Mouse (Mus musculus): ENCODE data around the gene Maco1. TPM values are rescaled to one million over a fixed set of nuclear protein-coding genes. Genes with fewer than 3 reads are reported as not detected.
"Not testable (repeated sequence)": the region's sequence is repeated elsewhere in the genome, so short reads cannot be mapped to it uniquely, and the experiment has no call there.

The Maco1 gene
- polyA plus RNA-seq, 1 experiment = 9.2 TPM

- DNase-seq = no peak
- TF ChIP-seq CTCF (IDR thresholded peaks at IDR 0.05; ENCODE audit: insufficient read depth, low read length) = no peak
- no peak for TF ChIP-seq POLR2A (IDR thresholded peaks at IDR 0.05; ENCODE audit: borderline replicate concordance, extremely low read depth, low read depth, low read length)
- H3K4me3 ChIP-seq (replicated peaks; ENCODE audit: extremely low read depth, low read depth, low read length) = no peak overlapping the region
- H3K4me1 ChIP-seq (ENCODE audit: control insufficient read depth, insufficient read depth, low read length) = peaks cover 5% of the 10 kb centered on the region
Observed at GRCm38 (mm10) chr4:134826348-134826747, 26.8 kb downstream of the Maco1 start.

DNA sequence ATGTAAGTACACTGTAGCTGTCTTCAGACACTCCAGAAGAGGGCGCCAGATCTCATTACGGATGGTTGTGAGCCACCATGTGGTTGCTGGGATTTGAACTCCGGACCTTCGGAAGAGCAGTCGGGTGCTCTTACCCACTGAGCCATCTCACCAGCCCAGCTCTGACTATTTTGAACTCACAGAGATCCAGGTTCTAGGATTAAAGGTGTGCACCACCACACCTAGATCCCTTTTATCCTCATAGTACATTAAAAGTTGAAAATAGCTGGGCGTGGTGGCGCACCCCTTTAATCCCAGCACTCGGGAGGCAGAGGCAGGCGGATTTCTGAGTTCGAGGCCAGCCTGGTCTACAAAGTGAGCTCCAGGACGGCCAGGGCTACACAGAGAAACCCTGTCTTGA lies 27.3 kb downstream of the Maco1 start:
- H3K4me3 ChIP-seq (replicated peaks; ENCODE audit: extremely low read depth, low read depth, low read length); H3K4me1 ChIP-seq (ENCODE audit: control insufficient read depth, insufficient read depth, low read length); DNase-seq: not testable (repeated sequence)
- 99% methylated on average over 11 of the region's 11 CpGs for WGBS

DNA sequence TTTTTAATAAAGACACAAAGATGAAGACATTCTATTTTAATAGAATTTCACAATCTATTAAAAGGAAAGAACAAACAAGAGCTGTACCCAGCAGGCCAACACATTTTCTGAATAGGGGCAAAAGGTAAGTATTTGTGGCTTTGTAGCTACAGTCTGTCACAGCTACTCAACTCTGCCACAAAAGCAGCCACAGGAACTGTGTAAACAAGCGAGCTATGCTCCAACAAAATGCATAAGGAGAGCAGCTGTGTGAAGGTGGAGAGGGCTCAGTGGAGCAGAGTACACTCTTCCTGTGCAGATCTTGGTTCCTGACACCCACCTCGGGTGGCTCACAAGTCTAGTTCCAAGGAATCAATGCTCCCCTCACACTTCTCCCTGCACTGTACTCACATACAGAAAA lies 29.6 kb downstream of the Maco1 start:
- TF ChIP-seq POLR2A (IDR thresholded peaks at IDR 0.05; ENCODE audit: borderline replicate concordance, extremely low read depth, low read depth, low read length) = no peak
- TF ChIP-seq CTCF (IDR thresholded peaks at IDR 0.05; ENCODE audit: insufficient read depth, low read length) = no peak
- no peak for DNase-seq
- WGBS = 54% methylated on average over 2 of the region's 2 CpGs
- Histone ChIP-seq H3K4me1 (ENCODE audit: control insufficient read depth, insufficient read depth, low read length) (peaks cover 6% of the 10 kb centered on the region), H3K4me3 (replicated peaks; ENCODE audit: extremely low read depth, low read depth, low read length) (no peak overlapping the region)

DNA sequence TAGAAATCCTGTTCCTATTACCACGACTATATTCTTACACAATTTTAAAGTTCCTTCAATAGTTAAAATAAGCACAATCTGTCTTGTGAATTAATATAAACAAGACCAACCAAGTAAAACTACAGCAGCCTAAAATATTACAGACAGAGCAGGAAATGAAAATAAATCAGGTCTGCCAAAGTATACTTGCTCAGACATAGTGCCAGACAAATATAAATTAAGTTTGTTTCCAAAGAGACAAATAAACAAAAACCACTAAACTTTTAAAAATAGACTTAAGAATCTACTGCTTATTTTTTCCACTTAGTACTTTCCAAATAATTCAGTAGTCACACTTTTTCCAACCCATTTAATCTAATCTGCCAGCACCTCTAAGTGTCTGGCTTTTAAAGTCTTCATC lies 32.1 kb downstream of the Maco1 start:
- TF ChIP-seq POLR2A (IDR thresholded peaks at IDR 0.05; ENCODE audit: borderline replicate concordance, extremely low read depth, low read depth, low read length) (no peak), CTCF (IDR thresholded peaks at IDR 0.05; ENCODE audit: insufficient read depth, low read length) (no peak)
- Histone ChIP-seq H3K4me1 (ENCODE audit: control insufficient read depth, insufficient read depth, low read length) (peaks cover 6% of the 10 kb centered on the region), H3K4me3 (replicated peaks; ENCODE audit: extremely low read depth, low read depth, low read length) (no peak overlapping the region)
- 23% methylated on average over 1 of the region's 1 CpGs for WGBS
- DNase-seq = no peak

GRCm38 (mm10) chr4:134817706-134818105 lies 35.4 kb downstream of the Maco1 start:
- H3K4me3 ChIP-seq (replicated peaks; ENCODE audit: extremely low read depth, low read depth, low read length) = no peak overlapping the region
- no peak for TF ChIP-seq POLR2A (IDR thresholded peaks at IDR 0.05; ENCODE audit: borderline replicate concordance, extremely low read depth, low read depth, low read length)
- no peak for TF ChIP-seq CTCF (IDR thresholded peaks at IDR 0.05; ENCODE audit: insufficient read depth, low read length)
- peaks cover 6% of the 10 kb centered on the region for H3K4me1 ChIP-seq (ENCODE audit: control insufficient read depth, insufficient read depth, low read length)
- WGBS = 67% methylated on average over 4 of the region's 4 CpGs
- no peak for DNase-seq

DNA sequence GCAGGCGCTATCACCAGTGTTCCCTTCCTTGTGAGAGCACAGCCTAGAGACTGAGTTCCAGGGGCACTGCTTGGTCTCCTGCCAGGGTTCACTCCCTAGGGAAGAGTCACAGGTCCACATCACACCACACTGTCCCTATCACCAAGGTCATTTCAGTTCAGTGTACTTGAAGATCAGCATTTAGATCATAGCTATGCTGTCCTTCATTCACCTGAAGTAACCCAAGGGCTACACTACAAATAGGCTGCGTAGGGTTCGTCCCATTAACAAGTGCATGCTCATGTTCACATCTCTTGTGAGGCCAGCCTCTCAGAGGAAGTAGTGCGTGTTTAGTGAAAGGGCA lies 38.9 kb downstream of the Maco1 start:
- no peak for DNase-seq
- TF ChIP-seq POLR2A (IDR thresholded peaks at IDR 0.05; ENCODE audit: borderline replicate concordance, extremely low read depth, low read depth, low read length) = no peak
- TF ChIP-seq CTCF (IDR thresholded peaks at IDR 0.05; ENCODE audit: insufficient read depth, low read length) = no peak
- WGBS = 90% methylated on average over 4 of the region's 4 CpGs

GRCm38 (mm10) chr4:134813406-134814228 lies 39.5 kb downstream of the Maco1 start:
- DNase-seq = no peak
- H3K4me3 ChIP-seq (replicated peaks; ENCODE audit: extremely low read depth, low read depth, low read length) = no peak overlapping the region
- H3K4me1 ChIP-seq (ENCODE audit: control insufficient read depth, insufficient read depth, low read length) = no peaks in the 10 kb centered on the region; the same call in 1 of the 2 replicates
- 87% methylated on average over 17 of the region's 17 CpGs for WGBS
- no peak for TF ChIP-seq POLR2A (IDR thresholded peaks at IDR 0.05; ENCODE audit: borderline replicate concordance, extremely low read depth, low read depth, low read length)
- TF ChIP-seq CTCF (IDR thresholded peaks at IDR 0.05; ENCODE audit: insufficient read depth, low read length) = no peak

More for the DNA sequence above, 38.9 kb downstream of the Maco1 start:
- Histone ChIP-seq H3K4me1 (ENCODE audit: control insufficient read depth, insufficient read depth, low read length) (no peaks in the 10 kb centered on the region; the same call in 1 of the 2 replicates), H3K4me3 (replicated peaks; ENCODE audit: extremely low read depth, low read depth, low read length) (no peak overlapping the region)

DNA sequence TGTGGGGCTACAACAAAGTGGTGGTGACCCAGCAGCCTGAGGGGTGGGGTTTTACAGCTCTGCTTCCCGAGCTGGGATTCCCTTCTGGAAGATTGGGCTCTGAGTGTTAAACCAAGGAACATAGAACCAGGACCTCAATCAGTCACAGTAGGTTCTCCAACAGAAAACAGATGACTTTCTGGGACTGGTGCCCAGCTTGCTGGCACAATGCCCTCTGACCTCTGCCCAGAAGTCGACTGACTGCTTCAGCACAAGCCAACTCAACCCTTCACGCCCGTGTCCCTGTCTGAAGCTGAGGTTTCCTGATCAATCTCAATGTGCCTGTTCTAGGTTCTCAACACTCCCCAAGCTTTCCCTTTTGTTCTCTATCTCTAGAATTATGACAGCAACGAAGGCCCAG lies 48.4 kb downstream of the Maco1 start:
- Histone ChIP-seq H3K4me3 (replicated peaks; ENCODE audit: extremely low read depth, low read depth, low read length) (no peak overlapping the region), H3K4me1 (ENCODE audit: control insufficient read depth, insufficient read depth, low read length) (peaks cover 11% of the 10 kb centered on the region)
- WGBS = 21% methylated on average over 5 of the region's 5 CpGs
- TF ChIP-seq POLR2A (IDR thresholded peaks at IDR 0.05; ENCODE audit: borderline replicate concordance, extremely low read depth, low read depth, low read length) = no peak
- DNase-seq = peak; percentile 74

DNA sequence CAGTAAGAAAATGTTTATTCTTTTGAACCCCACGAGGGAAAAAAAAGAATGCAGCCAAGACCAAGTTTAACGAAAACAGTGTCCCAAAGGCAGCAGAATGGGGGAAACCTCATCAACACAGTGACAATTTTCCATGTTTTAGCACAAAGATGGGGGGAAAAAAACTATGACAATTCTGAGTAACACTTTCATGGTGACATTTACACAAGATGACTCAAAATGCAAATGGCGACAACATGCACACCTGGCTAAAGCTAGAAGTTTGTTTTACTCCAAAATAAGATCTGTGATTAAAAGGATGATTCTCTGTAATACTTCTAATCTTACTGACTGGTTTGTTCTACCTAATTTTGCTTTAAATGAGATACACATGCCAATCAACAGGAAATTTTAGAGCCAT lies 50.4 kb downstream of the Maco1 start:
- WGBS = 70% methylated on average over 3 of the region's 3 CpGs
- no peak for TF ChIP-seq POLR2A (IDR thresholded peaks at IDR 0.05; ENCODE audit: borderline replicate concordance, extremely low read depth, low read depth, low read length)
- no peak for TF ChIP-seq CTCF (IDR thresholded peaks at IDR 0.05; ENCODE audit: insufficient read depth, low read length)
- H3K4me1 ChIP-seq (ENCODE audit: control insufficient read depth, insufficient read depth, low read length) = peaks cover 11% of the 10 kb centered on the region
- no peak for DNase-seq
- H3K4me3 ChIP-seq (replicated peaks; ENCODE audit: extremely low read depth, low read depth, low read length) = no peak overlapping the region

DNA sequence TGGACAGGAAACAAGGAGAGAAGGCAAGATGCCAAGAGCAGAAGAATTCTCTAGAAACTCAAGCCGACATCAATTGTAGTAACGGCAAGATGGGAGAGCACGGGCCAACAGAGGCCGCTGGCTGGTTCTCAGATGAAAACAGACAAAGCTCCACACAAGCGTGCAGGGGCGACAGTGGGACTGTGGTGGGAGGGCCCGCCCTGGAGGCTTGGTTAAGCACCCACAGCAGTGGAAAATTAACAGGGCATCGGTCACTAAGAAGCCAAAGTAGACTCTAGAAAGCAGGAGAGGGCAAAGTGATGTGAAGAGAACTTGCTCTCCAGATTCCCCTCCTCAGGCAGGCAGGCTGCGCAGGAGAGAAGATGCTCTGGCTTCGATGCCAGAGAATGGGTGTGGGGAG lies 51.0 kb downstream of the Maco1 start:
- WGBS = 72% methylated on average over 10 of the region's 10 CpGs

More for the DNA sequence above, 51.0 kb downstream of the Maco1 start:
- TF ChIP-seq POLR2A (IDR thresholded peaks at IDR 0.05; ENCODE audit: borderline replicate concordance, extremely low read depth, low read depth, low read length) = no peak
- TF ChIP-seq CTCF (IDR thresholded peaks at IDR 0.05; ENCODE audit: insufficient read depth, low read length) = no peak
- no peak for DNase-seq
- no peak overlapping the region for H3K4me3 ChIP-seq (replicated peaks; ENCODE audit: extremely low read depth, low read depth, low read length)
- peaks cover 11% of the 10 kb centered on the region for H3K4me1 ChIP-seq (ENCODE audit: control insufficient read depth, insufficient read depth, low read length)

Data from lung, adult 2 months (tissue).